Mouse (Mus musculus): Measurements from ENCODE around the gene 9630041A04Rik.

DNA sequence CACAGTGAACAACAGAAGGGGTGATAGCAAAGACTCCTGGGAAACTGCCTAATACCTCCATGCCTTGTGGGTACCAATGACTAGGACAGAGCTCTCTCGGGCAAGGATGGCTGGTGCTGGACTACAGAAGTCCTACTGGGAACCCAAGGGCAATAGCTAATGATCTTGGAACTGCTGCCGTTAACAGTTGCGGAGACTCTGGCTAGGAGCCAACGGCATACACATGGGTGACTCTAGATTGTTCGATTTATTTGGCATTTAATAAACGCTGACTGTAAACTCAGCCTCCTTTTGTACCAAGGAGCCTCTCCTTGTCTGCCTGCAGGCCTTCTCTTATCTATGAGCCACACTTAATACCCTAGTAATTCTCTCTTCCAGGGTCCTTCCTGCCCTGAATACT is 128.4 kb downstream of the 9630041A04Rik start:
- TF ChIP-seq E2F4 (IDR thresholded peaks at IDR 0.05; ENCODE audit: insufficient replicate concordance, low read depth, low read length) (no peak), POLR2A (IDR thresholded peaks at IDR 0.05; ENCODE audit: low read depth, low read length) (no peak), MAFK (IDR thresholded peaks at IDR 0.05; ENCODE audit: insufficient replicate concordance, low read length) (no peak), SMC3 (IDR thresholded peaks at IDR 0.05; ENCODE audit: low read depth, low read length) (no peak), ZKSCAN1 (IDR thresholded peaks at IDR 0.05; ENCODE audit: borderline replicate concordance, low read depth, low read length) (no peak), POLR2AphosphoS2 (IDR thresholded peaks at IDR 0.05; ENCODE audit: low read depth, low read length) (no peak), EP300 (IDR thresholded peaks at IDR 0.05; ENCODE audit: low read length) (no peak)
